Mouse (Mus musculus) liver, adult (tissue): ENCODE data around the gene Rapgef2.

Experiments
- GATA4 ChIP-seq: IDR thresholded peaks from 2 replicates; pipeline ENCODE4 v1.6.1; 2014; ENCODE audit warnings: mild to moderate bottlenecking, low read length; ENCODE audit not compliant: insufficient replicate concordance

Rapgef2 gene

DNA sequence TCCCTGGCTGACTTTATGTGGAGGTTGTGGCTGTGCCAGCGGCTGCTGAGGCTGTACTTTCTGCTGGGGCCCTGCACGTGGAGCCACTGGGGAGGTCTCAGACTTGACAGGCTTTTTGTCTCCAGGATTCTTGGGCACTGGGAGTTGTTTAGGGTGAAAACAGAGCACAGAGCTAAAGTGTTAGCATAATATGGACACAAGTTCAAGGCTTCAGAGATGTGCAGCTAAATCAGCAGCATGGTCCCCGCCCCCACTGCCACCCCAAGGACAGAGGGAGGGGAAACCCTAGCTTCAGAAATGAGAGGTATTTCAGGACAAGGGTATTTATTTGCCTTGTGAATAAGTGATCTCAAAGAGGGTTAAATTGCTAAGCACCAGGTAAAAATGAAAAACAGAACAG is 207.2 kb downstream of the Rapgef2 start:
- TF ChIP-seq GATA4, result no peak

DNA sequence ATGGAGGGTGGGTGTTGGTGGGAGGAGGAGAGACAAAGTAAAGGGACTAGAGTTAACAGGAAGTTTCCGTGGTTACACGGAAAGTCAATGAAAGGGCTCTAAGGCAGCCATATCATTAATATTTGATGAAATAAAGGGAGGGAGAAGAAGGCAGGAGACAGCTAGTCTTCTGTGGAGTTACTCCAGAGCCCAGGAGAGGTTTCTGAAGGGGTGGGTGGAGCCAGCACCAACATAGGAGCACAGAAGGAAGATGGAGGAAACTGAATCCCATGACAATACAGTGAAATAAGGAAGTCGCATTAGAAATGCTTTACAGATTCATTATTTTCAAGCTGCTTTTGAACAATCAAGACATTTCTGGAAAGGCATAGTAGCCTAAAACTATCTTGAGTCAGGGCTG is 211.3 kb downstream of the Rapgef2 start:
- no peak for TF ChIP-seq GATA4

DNA sequence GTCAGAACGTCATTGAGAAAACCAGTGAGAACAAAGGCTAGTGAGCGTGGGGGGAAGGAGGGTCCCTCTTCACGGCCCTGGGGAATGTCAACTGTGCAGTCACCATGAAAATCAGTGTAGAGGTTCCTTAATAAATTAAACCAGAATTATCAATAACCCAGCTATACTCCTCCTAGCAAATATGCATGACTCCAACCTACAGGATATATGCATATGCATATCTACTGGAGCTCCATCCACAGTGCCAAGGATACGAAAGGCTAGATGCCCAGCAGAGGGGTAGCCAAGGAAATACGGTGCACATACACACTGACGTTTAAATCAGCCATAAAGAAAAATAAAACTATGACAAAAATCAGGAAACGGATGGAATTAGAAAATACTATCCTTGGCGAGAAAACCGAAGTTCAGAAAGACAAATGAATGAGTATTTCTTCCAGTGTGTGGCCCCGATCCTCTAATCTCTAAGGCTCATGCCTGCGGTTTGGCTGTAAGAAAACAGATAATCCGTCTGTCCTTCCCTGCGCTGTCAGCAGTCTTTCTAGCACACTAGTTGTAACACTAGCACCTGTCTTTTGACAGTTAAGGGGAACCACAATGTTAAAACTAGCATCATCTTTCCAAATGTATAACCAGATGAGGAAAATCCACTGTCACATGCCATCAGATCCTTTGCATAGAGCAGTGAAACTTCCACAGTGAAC is 212.6 kb downstream of the Rapgef2 start:
- TF ChIP-seq GATA4, result no peak

DNA sequence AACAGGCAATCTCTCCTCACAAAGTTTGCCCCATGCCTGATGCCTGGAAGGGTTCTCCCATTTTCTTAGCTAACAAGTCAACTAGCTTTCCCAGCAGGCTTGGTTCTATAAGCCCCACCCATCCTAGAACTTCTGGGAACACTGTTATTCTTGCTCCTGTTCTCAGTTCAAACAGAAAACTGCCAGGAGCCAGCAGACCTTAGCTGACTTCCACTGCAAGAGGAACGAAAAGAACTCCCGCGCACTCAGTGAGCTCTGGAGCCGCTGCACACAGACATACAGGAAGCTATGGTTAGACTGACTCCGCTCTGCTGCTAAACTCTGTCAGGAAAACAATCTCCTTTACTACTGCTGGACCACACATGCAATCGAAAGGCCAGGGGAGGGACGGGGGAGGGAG is 214.8 kb downstream of the Rapgef2 start:
- no peak for TF ChIP-seq GATA4

- TF ChIP-seq GATA4, result no peak
Measured at GRCm38 (mm10) chr3:79069891-79070290, 216.4 kb downstream of the Rapgef2 start.

DNA sequence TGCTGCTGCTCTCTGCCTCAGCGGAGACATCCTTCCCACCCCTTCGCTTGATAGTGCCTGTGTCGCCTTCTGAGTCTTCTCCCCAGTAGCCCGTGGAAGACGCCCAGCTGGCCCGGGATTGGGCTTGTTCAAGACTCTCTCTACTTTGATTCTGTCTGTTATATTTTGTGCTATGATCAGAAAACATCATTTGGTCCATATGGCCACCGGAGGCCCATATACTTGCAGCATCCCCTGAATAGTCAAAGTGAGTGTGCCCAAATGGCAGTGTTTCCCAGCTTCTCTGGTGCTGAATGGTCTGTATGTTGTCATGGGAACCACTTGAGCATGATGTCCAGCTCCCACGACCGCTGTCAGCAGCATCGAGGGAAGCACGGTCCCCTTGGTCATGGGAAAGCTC is 217.3 kb downstream of the Rapgef2 start:
- no peak for TF ChIP-seq GATA4

- no peak for TF ChIP-seq GATA4
Measured at GRCm38 (mm10) chr3:79066455-79067055, 219.8 kb downstream of the Rapgef2 start.

DNA sequence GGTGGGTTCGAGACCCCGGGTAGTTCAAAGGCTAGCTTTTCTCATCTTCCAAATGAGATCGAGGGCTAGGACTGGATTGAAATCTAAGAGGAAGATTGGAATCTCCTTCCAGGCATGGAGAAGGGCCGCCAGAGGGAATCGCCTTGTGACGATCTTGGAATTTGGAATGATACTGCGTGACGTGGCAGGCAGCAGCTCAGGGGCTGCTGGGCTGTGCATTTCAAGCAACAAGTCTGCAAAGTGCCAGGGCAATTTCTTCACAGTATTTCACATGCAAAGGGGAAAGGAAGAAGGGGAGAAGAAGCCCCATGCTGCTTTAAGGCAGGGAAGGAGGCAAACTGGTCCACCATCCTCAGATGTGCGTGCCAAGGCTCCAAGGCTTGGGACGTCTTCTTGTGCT is 222.2 kb downstream of the Rapgef2 start:
- TF ChIP-seq GATA4, result no peak

DNA sequence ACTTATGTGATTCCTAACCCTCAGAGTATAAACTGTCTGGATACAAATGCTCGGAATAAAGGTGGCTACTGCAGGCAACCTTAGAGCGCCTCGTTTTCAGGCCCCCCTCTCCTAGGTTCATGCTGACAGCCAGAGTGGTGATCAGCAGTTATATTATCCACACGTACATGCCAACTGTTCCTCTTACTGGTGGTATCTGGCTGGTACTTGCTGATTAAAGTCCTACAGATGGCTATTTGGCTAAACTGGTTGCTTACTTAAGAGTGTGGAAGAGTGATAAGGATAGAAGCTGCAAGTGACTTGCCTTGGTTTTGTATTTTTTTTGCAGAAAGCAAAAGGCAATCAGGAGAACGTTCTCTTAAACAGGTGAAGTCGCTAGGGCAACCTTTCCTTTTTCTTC is 224.9 kb downstream of the Rapgef2 start:
- TF ChIP-seq GATA4, result no peak

DNA sequence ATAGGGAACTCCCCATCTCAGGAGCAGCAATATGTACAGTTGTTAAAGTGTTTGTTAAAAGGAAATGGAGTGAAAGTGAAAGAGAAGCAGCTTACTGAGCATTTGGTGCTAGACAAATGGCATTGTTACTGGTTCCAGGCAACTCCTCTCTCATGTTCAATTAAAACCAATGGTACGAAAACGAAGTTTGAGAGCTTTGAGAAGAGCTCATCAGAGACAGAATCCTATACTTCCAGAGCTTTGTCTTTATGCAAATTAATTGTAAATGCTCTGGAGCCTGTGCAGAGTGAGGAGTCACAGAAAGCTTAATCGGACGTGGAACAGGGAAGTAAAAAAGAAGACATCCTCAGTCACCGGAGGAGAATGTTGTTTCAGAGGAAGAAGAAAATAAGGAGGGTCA is 241.1 kb downstream of the Rapgef2 start:
- no peak for TF ChIP-seq GATA4

DNA sequence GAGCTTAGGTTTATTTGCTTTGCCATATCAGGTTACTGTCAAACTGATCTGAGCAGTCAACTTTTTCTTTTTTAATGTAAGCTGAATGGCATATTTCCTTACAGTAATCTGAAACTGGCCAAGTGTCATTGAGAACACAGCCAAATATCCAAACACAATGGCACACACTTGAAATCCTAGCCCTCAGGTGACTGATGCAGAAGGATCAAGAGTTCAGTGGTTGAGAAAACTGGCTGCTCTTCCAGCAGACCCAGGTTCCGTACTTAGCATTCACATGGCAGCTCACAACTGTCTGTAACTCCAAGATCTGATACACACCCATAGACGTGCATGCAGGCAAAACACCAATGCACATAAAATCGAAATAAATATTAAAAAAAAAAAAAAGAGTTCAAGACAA is 243.3 kb downstream of the Rapgef2 start:
- no peak for TF ChIP-seq GATA4

DNA sequence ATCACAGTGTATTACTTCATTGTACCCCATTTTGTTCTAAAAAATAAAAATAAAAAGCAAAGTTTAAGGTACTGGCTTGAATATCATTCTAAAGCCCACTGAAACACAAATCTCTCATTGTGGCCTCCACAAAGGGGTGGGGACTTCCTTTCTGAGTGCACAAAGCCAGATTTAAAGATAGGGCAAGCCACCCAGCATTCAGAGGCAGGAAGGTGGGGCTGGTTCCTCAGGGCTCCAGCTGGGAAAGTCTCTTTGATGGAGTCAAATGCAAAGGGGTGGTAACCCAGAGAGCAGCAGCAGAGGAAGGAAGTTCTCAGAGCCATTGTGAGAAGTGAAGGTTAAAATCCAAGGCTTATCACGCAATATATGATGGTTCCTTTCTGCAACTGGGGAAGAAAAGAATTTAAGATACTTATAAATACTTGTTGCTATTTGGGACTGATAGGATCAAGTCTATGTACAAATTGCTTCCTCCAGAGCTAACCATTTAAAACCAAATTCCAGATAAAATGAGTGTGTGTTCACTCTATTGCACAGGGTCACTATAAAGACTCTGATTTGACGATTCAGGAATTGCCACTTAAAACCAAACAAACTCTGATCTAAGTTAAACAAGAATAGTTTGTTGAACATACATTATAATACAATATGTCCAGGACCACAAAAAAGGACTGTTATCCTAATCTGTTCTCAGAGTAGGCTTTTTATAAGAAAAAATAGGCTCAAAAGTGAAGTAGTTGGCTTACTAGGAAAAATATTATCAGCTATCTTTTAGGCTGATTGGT is 246.5 kb downstream of the Rapgef2 start:
- no peak for TF ChIP-seq GATA4

- TF ChIP-seq GATA4, result no peak
Measured at GRCm38 (mm10) chr3:79039008-79039407, 247.3 kb downstream of the Rapgef2 start.

- TF ChIP-seq GATA4, result no peak
Measured at GRCm38 (mm10) chr3:79034457-79034856, 251.9 kb downstream of the Rapgef2 start.

DNA sequence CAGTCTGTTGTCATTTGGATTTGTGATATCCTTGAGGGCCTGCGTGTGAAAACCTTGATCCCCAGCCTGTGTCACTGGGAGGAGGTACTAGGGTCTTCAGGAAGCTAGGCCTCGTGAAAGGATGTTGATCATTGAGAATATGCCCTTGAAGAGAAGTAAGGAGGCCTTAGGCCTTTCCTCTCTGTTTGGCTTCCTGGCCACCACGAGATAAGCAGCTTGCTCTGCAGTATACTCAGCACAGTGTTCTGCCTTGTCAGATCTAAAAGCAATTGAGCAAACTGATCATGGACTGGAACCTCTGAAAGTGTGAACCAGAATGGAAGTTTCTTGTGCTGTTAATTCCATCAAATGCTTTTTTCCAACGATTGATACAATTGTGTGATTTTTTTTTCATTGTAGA is 255.5 kb downstream of the Rapgef2 start:
- no peak for TF ChIP-seq GATA4
